Mouse (Mus musculus): ENCODE results near the gene Thrap3. TPM values are rescaled to one million over a fixed set of nuclear protein-coding genes. Genes with fewer than 3 reads are reported as not detected.
"Not testable (repeated sequence)": the region's sequence is repeated elsewhere in the genome, so short reads cannot be mapped to it uniquely, and the experiment has no call there.

Gene Thrap3
- polyA plus RNA-seq, 1 experiment from 2014 or later: 136 TPM

DNA sequence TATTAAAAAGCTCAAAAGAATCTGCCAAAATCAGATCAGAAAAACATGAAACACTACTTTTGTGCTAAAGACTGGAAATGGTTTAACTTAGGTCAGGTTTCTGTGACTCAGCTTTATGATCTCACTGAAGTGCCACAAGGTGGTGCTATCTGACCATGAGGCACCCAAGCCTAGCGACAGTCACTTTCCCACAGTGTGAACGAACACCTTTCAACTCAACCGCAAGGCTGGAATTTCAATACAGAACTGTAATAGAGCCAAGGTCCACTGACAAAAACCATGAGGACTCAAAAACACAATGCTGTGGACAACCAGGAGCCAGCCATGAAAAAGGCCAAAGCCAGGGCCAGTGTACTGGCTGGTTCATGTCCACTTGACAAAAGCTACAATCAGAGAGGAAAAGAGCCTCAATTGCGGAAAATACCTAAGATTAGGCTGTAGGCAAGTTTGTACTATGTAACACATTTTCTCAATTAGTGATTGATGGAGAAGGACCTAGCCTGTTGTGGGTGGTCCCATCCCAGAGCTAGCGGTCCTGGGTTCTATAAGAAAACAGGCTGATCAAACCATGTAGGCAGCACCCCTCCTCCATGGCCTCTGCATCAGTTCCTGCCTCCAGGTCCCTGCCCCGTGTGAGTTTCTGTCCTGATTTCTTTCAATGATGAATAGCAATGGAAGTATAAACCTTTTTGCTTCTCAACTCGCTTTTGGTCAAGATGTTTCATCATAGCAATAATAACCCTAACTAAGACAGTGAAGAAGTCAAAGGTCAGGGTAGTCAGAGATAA lies 21.2 kb downstream of the Thrap3 start:
- no peak overlapping the region for H3K27ac ChIP-seq

GRCm38 (mm10) chr4:126175980-126176379 lies 26.6 kb downstream of the Thrap3 start:
- not testable (repeated sequence) for H3K4me1 ChIP-seq (replicated peaks; ENCODE audit: insufficient read depth, low read length); H3K9ac ChIP-seq (ENCODE audit: low read depth, low read length); ATAC-seq (replicated peaks; ENCODE audit: low FRiP score, low read depth); DNase-seq (ENCODE audit: low spot score); H3K4me3 ChIP-seq (replicated peaks; ENCODE audit: low read depth, low read length); H3K27me3 ChIP-seq (ENCODE audit: insufficient read depth, low read length); H3K27ac ChIP-seq; H3K9me3 ChIP-seq (replicated peaks; ENCODE audit: low read length); H3K4me2 ChIP-seq (ENCODE audit: low read length)
- peaks cover 68% of the 10 kb centered on the region for H3K36me3 ChIP-seq (ENCODE audit: insufficient read depth, low read length)
- WGBS: 86% methylated on average over 7 of the region's 7 CpGs

More for the DNA sequence above, 21.2 kb downstream of the Thrap3 start:
- Histone ChIP-seq H3K9me3 (replicated peaks; ENCODE audit: low read length) (no peaks in the 10 kb centered on the region), H3K36me3 (ENCODE audit: insufficient read depth, low read length) (peaks cover 34% of the 10 kb centered on the region), H3K4me1 (replicated peaks; ENCODE audit: insufficient read depth, low read length) (no peaks in the 10 kb centered on the region), H3K9ac (ENCODE audit: low read depth, low read length) (no peak overlapping the region), H3K4me2 (ENCODE audit: low read length) (no peak overlapping the region), H3K27me3 (ENCODE audit: insufficient read depth, low read length) (no peaks in the 10 kb centered on the region), H3K4me3 (replicated peaks; ENCODE audit: low read depth, low read length) (no peak overlapping the region)
- 45% methylated on average over 7 of the region's 7 CpGs for WGBS
- DNase-seq (ENCODE audit: low spot score): peak; percentile 85
- TF ChIP-seq CTCF (IDR thresholded peaks at IDR 0.05; ENCODE audit: low read depth): peak; percentile 87
- ATAC-seq (replicated peaks; ENCODE audit: low FRiP score, low read depth): no peak

DNA sequence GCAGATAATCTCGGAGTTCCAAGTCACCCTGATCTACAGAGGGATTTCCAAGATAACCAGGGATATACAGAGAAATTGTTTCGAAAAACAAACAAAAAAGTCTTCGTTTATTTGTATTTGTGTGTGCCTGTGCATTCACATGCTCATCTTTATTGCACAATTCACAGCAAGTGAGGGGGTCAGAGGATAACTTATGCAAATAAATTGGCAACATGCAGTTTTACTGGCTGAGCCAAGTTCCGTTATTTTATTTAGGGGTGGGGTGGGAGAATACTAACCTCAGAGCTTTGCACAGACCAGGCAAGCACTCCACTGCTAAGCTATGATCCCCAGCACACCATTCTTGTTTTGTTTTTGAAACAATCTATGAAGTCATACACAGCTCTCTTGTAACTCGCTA lies 28.8 kb downstream of the Thrap3 start:
- Histone ChIP-seq H3K27ac (no peak overlapping the region), H3K4me3 (replicated peaks; ENCODE audit: low read depth, low read length) (no peak overlapping the region), H3K9me3 (replicated peaks; ENCODE audit: low read length) (no peaks in the 10 kb centered on the region), H3K27me3 (ENCODE audit: insufficient read depth, low read length) (no peaks in the 10 kb centered on the region), H3K36me3 (ENCODE audit: insufficient read depth, low read length) (peaks cover 67% of the 10 kb centered on the region), H3K4me2 (ENCODE audit: low read length) (no peak overlapping the region), H3K9ac (ENCODE audit: low read depth, low read length) (no peak overlapping the region), H3K4me1 (replicated peaks; ENCODE audit: insufficient read depth, low read length) (no peaks in the 10 kb centered on the region)
- no peak for TF ChIP-seq CTCF (IDR thresholded peaks at IDR 0.05; ENCODE audit: low read depth)
- no peak for ATAC-seq (replicated peaks; ENCODE audit: low FRiP score, low read depth)
- no peak for DNase-seq (ENCODE audit: low spot score)
- 90% methylated on average over 5 of the region's 5 CpGs for WGBS

GRCm38 (mm10) chr4:126170737-126171136 lies 31.8 kb downstream of the Thrap3 start:
- not testable (repeated sequence) for H3K27me3 ChIP-seq (ENCODE audit: insufficient read depth, low read length); DNase-seq (ENCODE audit: low spot score); H3K4me1 ChIP-seq (replicated peaks; ENCODE audit: insufficient read depth, low read length); H3K4me2 ChIP-seq (ENCODE audit: low read length); H3K27ac ChIP-seq; H3K4me3 ChIP-seq (replicated peaks; ENCODE audit: low read depth, low read length); H3K9me3 ChIP-seq (replicated peaks; ENCODE audit: low read length); ATAC-seq (replicated peaks; ENCODE audit: low FRiP score, low read depth); H3K9ac ChIP-seq (ENCODE audit: low read depth, low read length)
- H3K36me3 ChIP-seq (ENCODE audit: insufficient read depth, low read length): peaks cover 77% of the 10 kb centered on the region
- 98% methylated on average over 5 of the region's 5 CpGs for WGBS

DNA sequence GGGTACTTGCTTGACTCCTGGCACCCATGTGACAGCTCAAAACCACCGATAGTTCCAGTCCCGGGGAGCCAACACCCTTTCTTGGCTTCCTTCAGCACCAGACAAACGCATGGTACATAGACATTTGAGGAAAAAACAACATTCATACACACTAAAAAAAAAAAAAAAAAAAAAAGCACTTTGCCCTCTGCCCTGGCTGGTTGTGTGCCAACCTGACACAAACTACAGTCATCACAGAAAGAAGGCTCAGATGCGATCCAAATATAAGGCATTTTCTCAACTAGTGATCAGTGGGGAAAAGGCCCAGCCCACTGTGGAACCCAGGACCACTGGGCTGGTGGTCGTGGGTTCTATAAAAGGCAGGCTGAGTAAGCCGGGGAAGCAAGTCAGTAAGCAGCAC lies 33.7 kb downstream of the Thrap3 start:
- Histone ChIP-seq H3K9me3 (replicated peaks; ENCODE audit: low read length) (no peaks in the 10 kb centered on the region), H3K9ac (ENCODE audit: low read depth, low read length) (no peak overlapping the region), H3K4me2 (ENCODE audit: low read length) (no peak overlapping the region), H3K4me3 (replicated peaks; ENCODE audit: low read depth, low read length) (no peak overlapping the region), H3K4me1 (replicated peaks; ENCODE audit: insufficient read depth, low read length) (no peaks in the 10 kb centered on the region), H3K27me3 (ENCODE audit: insufficient read depth, low read length) (no peaks in the 10 kb centered on the region), H3K27ac (no peak overlapping the region), H3K36me3 (ENCODE audit: insufficient read depth, low read length) (peaks cover 68% of the 10 kb centered on the region)
- TF ChIP-seq CTCF (IDR thresholded peaks at IDR 0.05; ENCODE audit: low read depth): no peak
- ATAC-seq (replicated peaks; ENCODE audit: low FRiP score, low read depth) (no peak), DNase-seq (ENCODE audit: low spot score) (no peak)
- WGBS: 84% methylated on average over 6 of the region's 6 CpGs

GRCm38 (mm10) chr4:126166084-126166483 lies 36.5 kb downstream of the Thrap3 start:
- TF ChIP-seq CTCF (IDR thresholded peaks at IDR 0.05; ENCODE audit: low read depth): no peak
- 75% methylated on average over 3 of the region's 3 CpGs for WGBS
- peak overlapping the region; percentile 19; the same call in 1 of the 2 replicates for H3K27ac ChIP-seq
- DNase-seq (ENCODE audit: low spot score) (no peak), ATAC-seq (replicated peaks; ENCODE audit: low FRiP score, low read depth) (no peak)
- no peak overlapping the region for H3K4me3 ChIP-seq (replicated peaks; ENCODE audit: low read depth, low read length)
- no peaks in the 10 kb centered on the region for H3K9me3 ChIP-seq (replicated peaks; ENCODE audit: low read length)
- no peak overlapping the region for H3K4me2 ChIP-seq (ENCODE audit: low read length)
- H3K4me1 ChIP-seq (replicated peaks; ENCODE audit: insufficient read depth, low read length): peaks cover 16% of the 10 kb centered on the region
- H3K27me3 ChIP-seq (ENCODE audit: insufficient read depth, low read length): no peaks in the 10 kb centered on the region
- H3K36me3 ChIP-seq (ENCODE audit: insufficient read depth, low read length): peaks cover 45% of the 10 kb centered on the region
- no peak overlapping the region for H3K9ac ChIP-seq (ENCODE audit: low read depth, low read length)

DNA sequence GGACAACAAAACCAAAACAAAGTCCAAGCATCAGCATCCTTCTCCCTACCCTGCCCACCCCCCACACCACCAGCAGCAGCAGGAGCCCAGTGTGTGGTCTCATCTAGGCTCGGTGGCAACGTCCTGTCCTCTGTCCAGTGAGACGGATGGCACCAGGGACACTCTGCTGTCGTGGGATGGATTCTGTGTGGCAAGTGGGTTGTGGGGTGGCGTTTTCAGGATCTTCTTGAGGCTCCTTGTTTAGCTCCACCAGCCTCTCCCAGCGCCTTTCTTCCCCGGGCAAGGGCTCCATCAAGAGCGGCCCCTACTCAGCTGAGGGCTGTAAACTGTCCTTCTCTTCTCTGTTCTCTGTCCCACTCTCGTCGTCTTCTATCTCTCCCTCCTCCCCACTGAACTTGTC lies 37.5 kb downstream of the Thrap3 start:
- H3K27me3 ChIP-seq (ENCODE audit: insufficient read depth, low read length); H3K9me3 ChIP-seq (replicated peaks; ENCODE audit: low read length); ATAC-seq (replicated peaks; ENCODE audit: low FRiP score, low read depth); H3K27ac ChIP-seq; DNase-seq (ENCODE audit: low spot score); H3K4me2 ChIP-seq (ENCODE audit: low read length); H3K9ac ChIP-seq (ENCODE audit: low read depth, low read length); H3K4me3 ChIP-seq (replicated peaks; ENCODE audit: low read depth, low read length): not testable (repeated sequence)
- WGBS: 63% methylated on average over 8 of the region's 10 CpGs
- peaks cover 37% of the 10 kb centered on the region for H3K36me3 ChIP-seq (ENCODE audit: insufficient read depth, low read length)
- H3K4me1 ChIP-seq (replicated peaks; ENCODE audit: insufficient read depth, low read length): peaks cover 16% of the 10 kb centered on the region
